In genomic region chr15:101223596-101223995, GRCm38 (mm10) we compare ENCODE assay signal across 7 mouse cellular contexts. TPM values are rescaled to one million over a fixed set of nuclear protein-coding genes. Genes with fewer than 3 reads are reported as not detected.
DNase-seq lines count a peak whose midpoint lies in the region; ATAC-seq and TF ChIP-seq lines count a peak whose summit lies in the region.

No protein-coding gene starts in this region.

- no peak for TF ChIP-seq CTCF in lung, adult 2 months (IDR thresholded peaks at IDR 0.05; ENCODE audit: insufficient read depth, low read length)
- no peak for TF ChIP-seq CTCF in embryonic fibroblast, embryonic 13.5 days (IDR thresholded peaks at IDR 0.05; ENCODE audit: borderline replicate concordance, insufficient read depth, low read length)

- H3K9ac ChIP-seq in intestine, embryonic 16.5 days (ENCODE audit: low read depth, low read length) = peak overlapping the region; percentile 85; the same call in 1 of the 2 replicates
- peak overlapping the region; percentile 78; the same call in 1 of the 2 replicates for H3K9ac ChIP-seq in neural tube, embryonic 14.5 days (replicated peaks; ENCODE audit: low read depth, low read length)

- H3K27me3 ChIP-seq in intestine, embryonic 16.5 days (replicated peaks; ENCODE audit: control insufficient read depth, insufficient read depth, low read length) = no peaks in the 10 kb centered on the region
- no peaks in the 10 kb centered on the region; the same call in 1 of the 2 replicates for H3K27me3 ChIP-seq in neural tube, embryonic 14.5 days (ENCODE audit: control insufficient read depth, insufficient read depth, low read length)

- H3K4me3 ChIP-seq in lung, adult 2 months (replicated peaks; ENCODE audit: extremely low read depth, low read depth, low read length) = peak overlapping the region; percentile 18
- 0 out of 2 replicates have a peak overlapping the region, but pooled peaks have one; percentile 7 for H3K4me3 ChIP-seq in embryonic fibroblast, embryonic 13.5 days (ENCODE audit: insufficient read depth, low read length)
- peak overlapping the region; percentile 81 for H3K4me3 ChIP-seq in intestine, embryonic 16.5 days (ENCODE audit: low read length)
- H3K4me3 ChIP-seq in neural tube, embryonic 14.5 days (ENCODE audit: low read depth, low read length) = peak overlapping the region; percentile 75

- H3K4me2 ChIP-seq in intestine, embryonic 16.5 days (ENCODE audit: low read depth, low read length) = peak overlapping the region; percentile 92
- H3K4me2 ChIP-seq in neural tube, embryonic 14.5 days (ENCODE audit: low read depth, low read length) = peak overlapping the region; percentile 80

- no peak overlapping the region for H3K27ac ChIP-seq in embryonic fibroblast, embryonic 13.5 days (ENCODE audit: insufficient read depth, low read length)
- H3K27ac ChIP-seq in intestine, embryonic 16.5 days (ENCODE audit: low read length) = 0 out of 2 replicates have a peak overlapping the region, but pooled peaks have one; percentile 11
- H3K27ac ChIP-seq in neural tube, embryonic 14.5 days (ENCODE audit: low read depth, low read length) = no peak overlapping the region

- no peak for ATAC-seq in intestine, embryonic 16.5 days
- ATAC-seq in neural tube, embryonic 14.5 days (ENCODE audit: low read depth) = 0 out of 2 replicates have a peak, but pooled peaks have one; percentile 8

- H3K36me3 ChIP-seq in intestine, embryonic 16.5 days (ENCODE audit: control insufficient read depth, insufficient read depth, low read length) = no peaks in the 10 kb centered on the region
- H3K36me3 ChIP-seq in neural tube, embryonic 14.5 days (ENCODE audit: control insufficient read depth, insufficient read depth, low read length) = no peaks in the 10 kb centered on the region

- no peaks in the 10 kb centered on the region for H3K9me3 ChIP-seq in intestine, embryonic 16.5 days (ENCODE audit: control insufficient read depth, low read length)
- no peaks in the 10 kb centered on the region for H3K9me3 ChIP-seq in neural tube, embryonic 14.5 days (ENCODE audit: control insufficient read depth, low read length)

- 22% methylated on average over 5 of the region's 5 CpGs for WGBS in lung, adult 2 months
- 14% methylated on average over 5 of the region's 5 CpGs for WGBS in intestine, embryonic 16.5 days
- WGBS in neural tube, embryonic 14.5 days = 5% methylated on average over 5 of the region's 5 CpGs

- TF ChIP-seq POLR2A in lung, adult 2 months (IDR thresholded peaks at IDR 0.05; ENCODE audit: borderline replicate concordance, extremely low read depth, low read depth, low read length) = no peak
- no peak for TF ChIP-seq POLR2A in embryonic fibroblast, embryonic 13.5 days (IDR thresholded peaks at IDR 0.05; ENCODE audit: low read depth, low read length)

- H3K4me1 ChIP-seq in lung, adult 2 months (ENCODE audit: control insufficient read depth, insufficient read depth, low read length) = peaks cover 20% of the 10 kb centered on the region
- H3K4me1 ChIP-seq in embryonic fibroblast, embryonic 13.5 days (ENCODE audit: control insufficient read depth, insufficient read depth, low read length) = peaks cover 15% of the 10 kb centered on the region
- peaks cover 44% of the 10 kb centered on the region for H3K4me1 ChIP-seq in intestine, embryonic 16.5 days (ENCODE audit: control insufficient read depth, insufficient read depth, low read length)
- peaks cover 17% of the 10 kb centered on the region for H3K4me1 ChIP-seq in neural tube, embryonic 14.5 days (ENCODE audit: control insufficient read depth, insufficient read depth, low read length)

- no peak for DNase-seq in lung, adult 2 months
- DNase-seq in lung, postnatal 10 days = no peak
- no peak for DNase-seq in frontal cortex, postnatal 14 days (ENCODE audit: low spot score in 2 of 2)
- DNase-seq in spleen, postnatal 14 days (ENCODE audit: low spot score in 2 of 2) = no peak

RNA-seq across cellular contexts. Expression of gene Grasp, which starts 0.4 kb away (rescaled TPM):
- polyA plus RNA-seq in lung, adult 2 months (2012; rRNA removed) = 36.6 and 58.8 TPM in 2 replicates
- 9.0 and 9.3 TPM in 2 replicates for polyA plus RNA-seq in embryonic fibroblast, embryonic 13.5 days (2011; ENCODE audit: insufficient read length, low read depth, missing spikeins)
- polyA plus RNA-seq in intestine, embryonic 16.5 days (2015; fragmentation: Nextera tagmentation; extraction: Ambion mirVana) = 2.3 and 2.8 TPM in 2 replicates
- polyA plus RNA-seq in neural tube, embryonic 14.5 days (2014; fragmentation: Nextera tagmentation; extraction: Ambion mirVana) = 1.0 and 2.4 TPM in 2 replicates

RNA-seq across cellular contexts. Expression of gene Nr4a1, which starts 30.5 kb away (rescaled TPM):
- polyA plus RNA-seq in lung, adult 2 months (2012; rRNA removed) = 40.0 and 43.4 TPM in 2 replicates
- 60.9 and 68.2 TPM in 2 replicates for polyA plus RNA-seq in embryonic fibroblast, embryonic 13.5 days (2011; ENCODE audit: insufficient read length, low read depth, missing spikeins)
- polyA plus RNA-seq in intestine, embryonic 16.5 days (2015; fragmentation: Nextera tagmentation; extraction: Ambion mirVana) = 8.6 and 10.0 TPM in 2 replicates
- 4.8 and 5.3 TPM in 2 replicates for polyA plus RNA-seq in neural tube, embryonic 14.5 days (2014; fragmentation: Nextera tagmentation; extraction: Ambion mirVana)

RNA-seq across cellular contexts. Expression of gene Acvr1b, which starts 49.7 kb away (rescaled TPM):
- polyA plus RNA-seq in lung, adult 2 months (2012; rRNA removed) = 45.8 and 57.2 TPM in 2 replicates
- 8.8 and 9.7 TPM in 2 replicates for polyA plus RNA-seq in embryonic fibroblast, embryonic 13.5 days (2011; ENCODE audit: insufficient read length, low read depth, missing spikeins)
- polyA plus RNA-seq in intestine, embryonic 16.5 days (2015; fragmentation: Nextera tagmentation; extraction: Ambion mirVana) = 10.4 and 11.0 TPM in 2 replicates
- polyA plus RNA-seq in neural tube, embryonic 14.5 days (2014; fragmentation: Nextera tagmentation; extraction: Ambion mirVana) = 27.6 and 28.0 TPM in 2 replicates

Comparison
In these comparisons a context has a peak if more than half of its experiments do, and no peak if none do; other contexts are left out.
1. H3K4me3 ChIP-seq: peak in every context shown above with its lines; median percentile 81 in intestine, embryonic 16.5 days; 75 in neural tube, embryonic 14.5 days; 18 in lung, adult 2 months; 7 in embryonic fibroblast, embryonic 13.5 days.